Mouse (Mus musculus) limb, embryonic 15.5 days (tissue): ENCODE measurements around the gene Fam205c. TPM values are rescaled to one million over a fixed set of nuclear protein-coding genes. Genes with fewer than 3 reads are reported as not detected.

Experiments
- ATAC-seq: fragments of 200-750 bp; cut with Nextera tagmentation; 2 replicates; pipeline ENCODE4 v1.8.0; 2017; ENCODE audit warnings: low read depth, moderate TSS enrichment; ENCODE audit not compliant: insufficient number of reproducible peaks, low FRiP score, low TSS enrichment
- H3K27ac ChIP-seq: fragments of 300-500 bp; sonication (generic); 2 replicates; pipeline ENCODE4 v1.5.1; 2015; ENCODE audit warnings: moderate library complexity, mild to moderate bottlenecking, inconsistent platforms
- H3K27me3 ChIP-seq: fragments of 300-500 bp; sonication (generic); 2 replicates; pipeline ENCODE4 v1.6.1; 2015; ENCODE audit warnings: inconsistent platforms
- H3K36me3 ChIP-seq: fragments of 300-500 bp; sonication (generic); 2 replicates; pipeline ENCODE4 v1.6.1; 2015; ENCODE audit warnings: inconsistent platforms
- H3K4me1 ChIP-seq: fragments of 300-500 bp; sonication (generic); 2 replicates; pipeline ENCODE4 v1.6.1; 2015; ENCODE audit warnings: inconsistent platforms
- H3K4me2 ChIP-seq: fragments of 300-500 bp; sonication (generic); 2 replicates; pipeline ENCODE4 v1.6.1; 2015; ENCODE audit warnings: mild to moderate bottlenecking, inconsistent platforms
- H3K4me3 ChIP-seq: fragments of 300-500 bp; sonication (generic); 2 replicates; pipeline ENCODE4 v1.5.1; 2015; ENCODE audit warnings: mild to moderate bottlenecking, inconsistent platforms
- H3K9ac ChIP-seq: fragments of 300-500 bp; sonication (generic); 2 replicates; pipeline ENCODE4 v1.6.1; 2015; ENCODE audit warnings: inconsistent platforms
- H3K9me3 ChIP-seq: fragments of 300-500 bp; sonication (generic); 2 replicates; pipeline ENCODE4 v1.6.1; 2016; ENCODE audit warnings: inconsistent platforms
- WGBS: fragments of 180-500 bp; shearing (Covaris S2); methylation state at CpG from one replicate; pipeline ENCODE4 v1.1.7; 2015; 5-methylcytosine and 5-hydroxymethylcytosine counted together
- polyA plus RNA-seq: library from polyadenylated mRNA; unstranded; fragments of >200 nt; fragmentation: Nextera tagmentation; extraction: Ambion mirVana; gene quantifications from 2 replicates; pipeline ENCODE4 v1.2.1, GENCODE M21; 2015

The Fam205c gene
- polyA plus RNA-seq: 0.38 TPM in 1 of 2 replicates, not detected in the other

DNA sequence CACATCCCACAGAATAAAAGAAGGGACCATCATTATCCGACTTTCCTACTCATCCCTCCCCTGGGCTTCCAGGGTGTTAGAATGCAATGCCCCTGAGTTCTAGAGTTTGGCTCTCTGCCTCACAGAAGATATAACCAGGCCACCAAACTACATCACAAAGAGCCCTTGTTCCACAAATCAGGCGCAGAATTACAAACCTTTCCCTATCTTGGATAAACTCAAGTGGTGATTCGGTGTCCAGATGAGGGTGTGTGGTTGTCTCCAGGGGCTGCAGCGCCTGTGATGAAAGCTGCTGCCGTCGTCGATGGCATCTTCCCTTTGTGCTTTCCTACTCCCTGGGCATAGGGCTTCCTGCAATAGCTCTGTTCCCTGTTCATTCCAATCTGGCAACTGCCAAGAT lies at the start of gene Fam205c:
TSS of gene Fam205c (minus strand) at position 101 of the 400 bp plus-strand sequence.
- Histone ChIP-seq H3K9me3 (no peaks in the 10 kb centered on the region), H3K36me3 (no peaks in the 10 kb centered on the region), H3K27ac (no peak within 1 kb of the TSS), H3K27me3 (no peaks in the 10 kb centered on the region), H3K9ac (no peak within 1 kb of the TSS), H3K4me2 (no peak within 1 kb of the TSS), H3K4me3 (no peak within 1 kb of the TSS), H3K4me1 (no peaks in the 10 kb centered on the region)
- no peak for ATAC-seq
- 85% methylated on average over 7 of the region's 7 CpGs for WGBS

DNA sequence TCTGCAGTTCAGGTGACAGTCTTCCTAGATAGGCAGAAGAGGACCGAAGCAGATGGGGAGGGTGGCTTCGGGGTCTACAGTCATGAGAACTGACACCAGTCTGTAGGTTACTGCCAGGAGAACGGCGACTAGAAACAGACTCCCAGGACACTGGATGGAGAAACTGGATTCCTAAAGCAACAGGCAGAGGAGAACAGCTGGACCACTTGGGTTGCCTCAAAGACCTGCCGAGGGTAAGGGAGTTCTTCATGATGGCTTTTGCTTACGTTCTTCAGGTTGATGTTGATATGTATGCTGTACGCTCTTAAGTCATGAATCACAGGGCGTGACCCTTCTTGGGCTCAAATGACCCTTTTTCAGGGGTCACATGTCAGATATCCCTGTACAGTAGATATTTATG lies 48.4 kb upstream of the Fam205c start:
- Histone ChIP-seq H3K36me3 (no peaks in the 10 kb centered on the region), H3K27me3 (peaks cover 27% of the 10 kb centered on the region), H3K4me3 (no peak overlapping the region), H3K4me1 (peaks cover under 1% of the 10 kb centered on the region), H3K9ac (no peak overlapping the region), H3K4me2 (no peak overlapping the region), H3K9me3 (no peaks in the 10 kb centered on the region), H3K27ac (no peak overlapping the region)
- 84% methylated on average over 8 of the region's 8 CpGs for WGBS
- no peak for ATAC-seq

DNA sequence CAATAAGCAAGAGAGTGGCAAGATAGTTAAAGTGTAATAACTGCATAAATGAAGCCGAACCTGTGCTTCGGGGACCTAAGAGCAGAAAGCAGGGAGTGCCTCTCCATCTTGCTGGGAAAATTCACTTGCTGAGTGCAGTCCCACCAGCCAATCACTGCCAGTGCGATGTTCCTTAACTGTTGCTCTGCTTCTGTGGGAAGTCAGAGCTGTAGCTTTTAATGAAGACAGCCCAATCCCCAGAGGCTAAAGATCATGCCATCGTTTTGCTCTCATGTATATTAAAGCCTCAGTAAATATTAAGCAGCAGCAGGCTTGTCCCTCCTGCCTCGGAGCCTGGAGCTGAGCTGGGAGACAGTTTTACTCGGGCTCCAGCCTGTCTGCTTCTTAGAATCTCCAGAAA lies 48.0 kb upstream of the Fam205c start:
- Histone ChIP-seq H3K4me3 (no peak overlapping the region), H3K4me2 (no peak overlapping the region), H3K9me3 (no peaks in the 10 kb centered on the region), H3K27me3 (peaks cover 31% of the 10 kb centered on the region), H3K9ac (no peak overlapping the region), H3K36me3 (no peaks in the 10 kb centered on the region), H3K27ac (no peak overlapping the region), H3K4me1 (peaks cover 4% of the 10 kb centered on the region)
- WGBS: 59% methylated on average over 6 of the region's 6 CpGs
- no peak for ATAC-seq

DNA sequence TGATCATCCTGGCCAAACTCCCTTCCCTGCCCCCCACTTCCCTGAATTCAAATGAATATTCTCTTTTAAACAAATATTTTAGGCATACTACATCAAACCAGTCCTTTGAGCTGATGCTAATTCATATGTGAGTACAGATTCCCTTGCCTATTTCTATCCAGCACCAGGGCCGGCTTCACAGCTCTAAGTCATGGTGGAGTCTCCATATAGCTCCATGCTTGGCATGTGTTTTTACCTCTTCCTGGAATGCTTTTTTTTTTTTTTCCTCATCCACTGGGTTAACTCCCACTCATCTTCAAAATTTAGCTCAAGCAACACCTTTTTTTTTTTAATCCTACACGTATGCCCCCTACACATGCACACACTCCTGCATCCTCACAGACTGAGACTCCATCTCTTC lies 47.5 kb upstream of the Fam205c start:
- Histone ChIP-seq H3K27me3 (peaks cover 36% of the 10 kb centered on the region), H3K9me3 (no peaks in the 10 kb centered on the region), H3K4me2 (no peak overlapping the region), H3K36me3 (no peaks in the 10 kb centered on the region), H3K9ac (no peak overlapping the region), H3K4me1 (peaks cover 8% of the 10 kb centered on the region), H3K27ac (no peak overlapping the region), H3K4me3 (no peak overlapping the region)
- WGBS: 76% methylated on average over 2 of the region's 2 CpGs
- no peak for ATAC-seq

DNA sequence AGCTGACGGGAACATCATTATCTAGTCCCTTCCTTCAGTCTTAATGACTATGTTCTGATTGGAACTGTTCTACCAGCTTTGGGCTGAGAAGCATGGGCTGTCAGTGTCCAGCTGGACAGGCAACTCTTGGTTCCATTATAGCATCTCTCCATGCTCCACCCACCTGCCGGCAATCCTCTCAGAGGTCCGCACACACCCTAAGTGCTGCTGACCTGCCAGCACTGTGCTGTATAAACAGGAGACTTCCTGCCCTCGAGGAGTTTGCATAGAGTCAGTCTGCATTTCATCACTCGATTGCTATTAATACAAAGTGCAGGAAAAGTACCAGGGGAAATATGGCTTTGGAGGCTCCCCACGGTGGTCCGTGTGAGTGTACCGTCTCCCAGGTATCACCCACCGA lies 46.7 kb upstream of the Fam205c start:
- no peak for ATAC-seq
- no peak overlapping the region for H3K4me2 ChIP-seq
- H3K36me3 ChIP-seq: no peaks in the 10 kb centered on the region
- H3K4me3 ChIP-seq: no peak overlapping the region
- H3K27me3 ChIP-seq: peaks cover 44% of the 10 kb centered on the region
- H3K9me3 ChIP-seq: no peaks in the 10 kb centered on the region
- 80% methylated on average over 9 of the region's 9 CpGs for whole genome bisulfite sequencing
- no peak overlapping the region for H3K27ac ChIP-seq
- H3K9ac ChIP-seq: no peak overlapping the region
- peaks cover 10% of the 10 kb centered on the region for H3K4me1 ChIP-seq

DNA sequence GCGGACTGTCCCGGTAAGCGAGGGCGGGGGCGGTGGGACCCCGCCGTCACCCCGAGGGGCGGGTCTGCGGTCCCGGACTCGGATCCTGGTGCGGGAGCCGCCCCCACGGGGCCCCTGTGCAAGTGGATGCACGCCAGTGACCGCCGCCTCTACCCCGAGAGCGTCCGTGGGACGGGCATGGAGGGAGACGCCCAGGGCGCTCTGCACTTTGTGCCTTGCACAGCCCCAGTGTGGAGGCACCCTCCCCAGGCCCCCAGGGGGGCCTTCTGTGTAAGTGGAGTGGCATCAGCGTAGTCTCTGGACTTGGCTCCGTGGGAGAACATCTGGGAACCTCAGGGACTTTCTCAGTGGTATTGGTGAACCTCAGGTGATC lies 43.4 kb upstream of the Fam205c start:
- H3K4me2 ChIP-seq: peak overlapping the region; percentile 93
- peak overlapping the region; percentile 50; the same call in 1 of the 2 replicates for H3K9ac ChIP-seq
- WGBS: 4% methylated on average over 26 of the region's 26 CpGs
- H3K4me3 ChIP-seq: peak overlapping the region; percentile 62
- peaks cover 10% of the 10 kb centered on the region for H3K4me1 ChIP-seq
- no peaks in the 10 kb centered on the region for H3K9me3 ChIP-seq
- H3K36me3 ChIP-seq: no peaks in the 10 kb centered on the region
- H3K27me3 ChIP-seq: peaks cover 61% of the 10 kb centered on the region
- H3K27ac ChIP-seq: no peak overlapping the region
- ATAC-seq: peak; percentile 19; the same call in 1 of the 2 replicates

DNA sequence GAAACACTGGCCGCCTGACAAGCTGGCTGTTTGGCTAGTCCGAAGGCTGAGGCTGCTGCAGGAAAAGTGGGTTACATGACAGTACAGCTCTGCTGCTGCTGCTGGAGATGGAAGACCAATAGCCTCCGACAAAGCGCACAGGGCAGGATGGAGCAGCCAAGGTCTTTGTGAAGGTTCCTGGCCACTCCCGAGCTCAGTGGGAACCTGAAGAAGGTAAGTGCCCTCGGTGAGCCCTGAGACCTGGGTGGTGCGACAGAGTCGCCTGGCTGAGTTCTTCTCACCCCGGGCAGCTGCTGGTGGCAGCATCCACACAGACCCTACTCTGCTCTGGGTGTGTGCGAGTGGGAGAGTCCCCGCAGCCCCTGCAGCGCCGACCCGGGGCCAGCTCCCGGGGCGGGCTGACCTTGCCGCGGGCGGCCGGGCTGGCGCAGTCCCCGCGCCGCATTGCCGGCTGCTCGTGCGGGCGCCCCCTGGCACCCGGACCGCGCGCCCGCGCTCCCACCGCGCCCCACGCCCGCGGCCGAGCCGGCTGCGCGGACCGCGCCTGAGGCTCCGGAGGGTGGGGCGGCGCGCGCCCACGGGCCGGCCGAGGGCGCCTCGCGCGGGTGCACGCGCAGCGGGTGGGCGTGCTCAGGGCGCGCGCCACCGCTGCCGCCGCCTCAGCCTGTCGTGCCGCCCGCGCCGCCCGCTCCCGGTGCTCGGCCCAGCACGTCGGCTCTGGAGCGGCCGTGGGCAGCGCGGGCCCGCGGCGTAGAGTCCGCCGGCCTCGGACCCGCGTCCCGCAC lies 42.8 kb upstream of the Fam205c start, which contains the start of gene Phf24:
TSS of gene Phf24 (plus strand) at position 44 of the 785 bp plus-strand sequence.
- ATAC-seq: peak; percentile 52; the same call in 1 of the 2 replicates
- Histone ChIP-seq H3K9ac (peak within 1 kb of the TSS; percentile 50), H3K4me3 (peak within 1 kb of the TSS; percentile 62), H3K4me1 (peaks cover 10% of the 10 kb centered on the region), H3K27ac (no peak within 1 kb of the TSS), H3K36me3 (no peaks in the 10 kb centered on the region), H3K4me2 (peak within 1 kb of the TSS; percentile 93), H3K27me3 (peaks cover 61% of the 10 kb centered on the region), H3K9me3 (no peaks in the 10 kb centered on the region)
- 2% methylated on average over 32 of the region's 90 CpGs for WGBS

DNA sequence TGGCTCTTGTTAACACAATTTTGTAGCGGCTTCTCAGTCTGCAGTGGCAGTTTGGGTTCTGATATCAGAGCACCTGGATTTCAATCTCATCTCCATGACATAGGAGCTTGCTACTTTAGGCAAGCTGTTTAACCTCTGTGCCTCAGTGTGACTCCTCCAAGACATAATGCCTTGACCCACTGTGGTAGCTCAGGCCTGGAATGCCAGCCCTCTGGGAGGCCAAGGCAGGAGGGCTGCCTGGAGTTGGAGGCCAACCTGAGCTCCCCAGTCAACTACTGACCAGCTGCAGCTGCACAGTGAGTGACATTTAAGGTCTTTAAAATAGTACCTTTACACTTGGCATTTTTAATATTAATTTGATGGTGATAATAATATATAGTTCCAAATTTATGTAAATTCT lies 41.9 kb upstream of the Fam205c start:
- 81% methylated on average over 1 of the region's 1 CpGs for WGBS
- Histone ChIP-seq H3K36me3 (no peaks in the 10 kb centered on the region), H3K9ac (no peak overlapping the region), H3K4me2 (no peak overlapping the region), H3K4me3 (no peak overlapping the region), H3K4me1 (peaks cover 10% of the 10 kb centered on the region), H3K27ac (no peak overlapping the region), H3K27me3 (peaks cover 61% of the 10 kb centered on the region), H3K9me3 (no peaks in the 10 kb centered on the region)
- no peak for ATAC-seq

DNA sequence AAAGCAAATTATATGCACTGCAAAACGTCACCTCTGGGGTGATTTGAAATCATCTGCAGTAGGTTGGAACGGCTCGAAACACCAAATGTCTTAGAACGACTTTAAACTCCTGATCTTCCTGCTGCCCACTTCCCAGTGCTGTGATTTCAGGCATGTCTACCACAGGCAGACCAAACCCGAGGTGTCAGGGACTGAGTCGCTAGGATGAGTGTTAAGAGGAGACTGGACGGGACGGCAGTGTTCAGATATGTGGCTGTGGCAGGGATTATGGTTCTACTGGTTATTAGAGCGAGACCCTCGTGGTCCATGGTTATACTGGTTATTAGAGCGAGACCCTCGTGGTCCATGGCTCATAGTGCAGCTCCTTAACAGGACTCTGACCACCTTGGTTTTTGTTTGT lies 41.3 kb upstream of the Fam205c start:
- Histone ChIP-seq H3K36me3 (no peaks in the 10 kb centered on the region), H3K4me3 (no peak overlapping the region), H3K27me3 (peaks cover 58% of the 10 kb centered on the region), H3K9me3 (no peaks in the 10 kb centered on the region), H3K9ac (no peak overlapping the region), H3K4me2 (no peak overlapping the region), H3K27ac (no peak overlapping the region), H3K4me1 (peaks cover 10% of the 10 kb centered on the region)
- no peak for ATAC-seq
- 78% methylated on average over 12 of the region's 12 CpGs for WGBS

DNA sequence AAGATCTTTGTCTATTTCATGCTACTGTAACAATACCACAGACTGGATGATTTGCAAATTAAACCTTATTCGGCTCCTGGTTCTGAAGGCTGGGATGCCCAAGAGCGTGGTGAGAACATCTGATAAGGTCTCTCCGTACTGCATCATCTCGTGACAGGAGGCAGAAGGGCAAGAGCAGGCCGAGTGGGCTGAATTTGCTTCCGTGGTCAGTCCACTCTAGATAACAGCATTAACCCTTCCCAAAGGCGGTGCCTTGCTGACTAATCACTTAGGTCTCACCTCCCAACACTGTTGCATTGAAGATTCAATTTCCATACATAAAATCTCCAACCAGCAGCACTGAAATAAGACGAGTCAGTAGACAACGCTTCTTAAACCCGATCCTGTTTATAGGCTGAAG lies 39.4 kb upstream of the Fam205c start:
- Histone ChIP-seq H3K4me1 (peaks cover 10% of the 10 kb centered on the region), H3K9me3 (no peaks in the 10 kb centered on the region), H3K9ac (no peak overlapping the region), H3K27ac (no peak overlapping the region), H3K4me2 (no peak overlapping the region), H3K27me3 (peaks cover 50% of the 10 kb centered on the region), H3K36me3 (no peaks in the 10 kb centered on the region), H3K4me3 (no peak overlapping the region)
- WGBS: 50% methylated on average over 10 of the region's 10 CpGs
- ATAC-seq: no peak

DNA sequence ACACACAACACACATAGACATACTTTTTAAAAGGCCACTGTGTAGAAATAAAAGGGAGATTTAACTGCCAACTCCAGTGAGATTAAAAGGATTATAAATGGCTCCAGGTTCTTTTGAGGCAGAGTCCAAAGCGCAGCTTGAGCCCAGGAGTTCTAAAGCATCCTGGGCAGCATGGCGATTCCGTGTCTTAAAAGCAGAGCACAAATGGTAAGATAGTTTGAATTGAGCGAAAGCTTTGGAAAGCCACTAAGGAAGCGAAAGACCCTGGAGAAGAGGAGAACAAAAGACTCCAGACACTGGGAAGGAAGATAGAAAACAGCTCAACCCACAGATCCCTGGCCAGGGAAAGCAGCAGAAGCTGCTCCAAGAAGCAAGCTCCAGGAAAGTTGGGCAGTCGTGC lies 30.9 kb upstream of the Fam205c start:
- Histone ChIP-seq H3K9ac (no peak overlapping the region), H3K4me1 (no peaks in the 10 kb centered on the region), H3K36me3 (no peaks in the 10 kb centered on the region), H3K9me3 (no peaks in the 10 kb centered on the region), H3K27me3 (no peaks in the 10 kb centered on the region), H3K4me3 (no peak overlapping the region), H3K27ac (no peak overlapping the region), H3K4me2 (no peak overlapping the region)
- ATAC-seq: no peak
- 73% methylated on average over 6 of the region's 6 CpGs for WGBS

DNA sequence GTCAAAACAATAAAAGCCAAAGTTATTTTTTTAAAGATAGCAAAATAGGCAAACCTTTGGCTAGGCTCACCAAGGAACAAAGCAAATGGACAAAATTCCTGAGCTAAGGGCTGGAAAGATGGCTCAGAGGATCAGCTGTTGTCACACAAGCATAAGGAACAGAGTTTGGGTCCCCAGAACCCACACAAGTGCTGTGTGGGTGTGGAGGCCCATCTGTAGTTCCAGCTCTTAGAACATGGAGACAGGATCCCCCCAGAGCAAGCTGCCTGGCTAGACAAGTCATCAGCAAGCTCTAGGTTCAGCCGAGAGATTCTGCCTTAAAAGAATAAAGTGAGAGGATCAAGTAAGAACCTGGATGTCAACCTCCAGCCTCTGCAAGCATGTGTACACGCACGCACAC lies 30.5 kb upstream of the Fam205c start:
- no peaks in the 10 kb centered on the region for H3K4me1 ChIP-seq
- no peak for ATAC-seq
- H3K27ac ChIP-seq: no peak overlapping the region
- H3K27me3 ChIP-seq: no peaks in the 10 kb centered on the region
- H3K4me2 ChIP-seq: no peak overlapping the region
- no peak overlapping the region for H3K9ac ChIP-seq
- H3K9me3 ChIP-seq: no peaks in the 10 kb centered on the region
- no peaks in the 10 kb centered on the region for H3K36me3 ChIP-seq
- H3K4me3 ChIP-seq: no peak overlapping the region
- WGBS: 83% methylated on average over 3 of the region's 3 CpGs
